Mouse (Mus musculus): ENCODE measurements around the gene Rsf1.

DNA sequence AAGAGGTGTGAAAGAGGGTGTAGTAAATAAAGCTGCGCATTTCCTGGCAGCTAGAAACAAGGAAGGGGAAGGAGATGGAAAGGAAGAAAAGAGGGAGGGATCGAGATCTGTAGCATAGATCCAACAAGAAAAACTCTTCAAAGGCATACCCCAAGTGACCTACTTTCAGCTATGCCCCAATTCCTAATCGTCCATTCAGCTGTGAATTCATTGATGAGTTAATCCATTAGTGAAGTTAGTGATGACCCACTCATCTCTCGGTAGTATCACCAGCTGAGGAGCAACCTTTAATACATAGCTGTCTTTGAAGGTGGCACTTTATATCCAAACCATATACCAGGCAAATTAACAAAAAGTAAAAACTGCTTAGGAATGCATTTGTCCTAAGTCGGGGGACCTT lies 8.8 kb downstream of the Rsf1 start:
- no peak for TF ChIP-seq CTCF (IDR thresholded peaks at IDR 0.05; ENCODE audit: low read depth)
- no peak for TF ChIP-seq EP300 (optimal IDR thresholded peaks at IDR 0.05)

Data from stomach, postnatal 0 days (tissue).